Mouse (Mus musculus): ENCODE data around the gene Speg. TPM values are rescaled to one million over a fixed set of nuclear protein-coding genes. Genes with fewer than 3 reads are reported as not detected.

Speg gene
- polyA plus RNA-seq, 1 experiment from 2014 or later, result 20.8 TPM

GRCm38 (mm10) chr1:75447265-75448051 is 72.4 kb downstream of the Speg start:
- Histone ChIP-seq H3K4me3 (ENCODE audit: low read depth, low read length) (no peak overlapping the region), H3K4me1 (ENCODE audit: control insufficient read depth, insufficient read depth, low read length) (peaks cover 86% of the 10 kb centered on the region)

GRCm38 (mm10) chr1:75448052-75448431 is 72.9 kb downstream of the Speg start:
- Histone ChIP-seq H3K27ac (ENCODE audit: low read depth, low read length) (peak overlapping the region; percentile 67; the same call in 1 of the 2 replicates), H3K36me3 (ENCODE audit: control insufficient read depth, insufficient read depth, low read length) (no peaks in the 10 kb centered on the region), H3K9ac (replicated peaks; ENCODE audit: low read depth, low read length) (peak overlapping the region; percentile 28; the same call in 1 of the 2 replicates), H3K4me3 (ENCODE audit: low read depth, low read length) (no peak overlapping the region), H3K9me3 (ENCODE audit: control insufficient read depth, low read length) (no peaks in the 10 kb centered on the region), H3K27me3 (ENCODE audit: control insufficient read depth, insufficient read depth, low read length) (peaks cover 4% of the 10 kb centered on the region), H3K4me2 (ENCODE audit: low read depth, low read length) (peak overlapping the region; percentile 12; the same call in 1 of the 2 replicates), H3K4me1 (ENCODE audit: control insufficient read depth, insufficient read depth, low read length) (peaks cover 80% of the 10 kb centered on the region)
- no peak for ATAC-seq (ENCODE audit: low read depth)
- 2% methylated on average over 7 of the region's 7 CpGs for WGBS

More at GRCm38 (mm10) chr1:75447265-75448051, 72.4 kb downstream of the Speg start:
- Histone ChIP-seq H3K9me3 (ENCODE audit: control insufficient read depth, low read length) (no peaks in the 10 kb centered on the region), H3K36me3 (ENCODE audit: control insufficient read depth, insufficient read depth, low read length) (no peaks in the 10 kb centered on the region), H3K27me3 (ENCODE audit: control insufficient read depth, insufficient read depth, low read length) (peaks cover 4% of the 10 kb centered on the region), H3K27ac (ENCODE audit: low read depth, low read length) (peak overlapping the region; percentile 74; the same call in 1 of the 2 replicates), H3K9ac (replicated peaks; ENCODE audit: low read depth, low read length) (peak overlapping the region; percentile 37; the same call in 1 of the 2 replicates), H3K4me2 (ENCODE audit: low read depth, low read length) (peak overlapping the region; percentile 32; the same call in 1 of the 2 replicates)
- 4% methylated on average over 10 of the region's 10 CpGs for WGBS
- no peak for ATAC-seq (ENCODE audit: low read depth)

GRCm38 (mm10) chr1:75448937-75449336 is 73.8 kb downstream of the Speg start:
- no peak for ATAC-seq (ENCODE audit: low read depth)

GRCm38 (mm10) chr1:75449377-75450135 is 74.5 kb downstream of the Speg start:
- no peaks in the 10 kb centered on the region for H3K9me3 ChIP-seq (ENCODE audit: control insufficient read depth, low read length)
- H3K4me3 ChIP-seq (ENCODE audit: low read depth, low read length), result peak overlapping the region; percentile 31; the same call in 1 of the 2 replicates
- H3K27me3 ChIP-seq (ENCODE audit: control insufficient read depth, insufficient read depth, low read length), result peaks cover 4% of the 10 kb centered on the region
- peaks cover 65% of the 10 kb centered on the region for H3K4me1 ChIP-seq (ENCODE audit: control insufficient read depth, insufficient read depth, low read length)
- H3K36me3 ChIP-seq (ENCODE audit: control insufficient read depth, insufficient read depth, low read length), result no peaks in the 10 kb centered on the region
- 3% methylated on average over 8 of the region's 8 CpGs for WGBS
- H3K27ac ChIP-seq (ENCODE audit: low read depth, low read length), result peak overlapping the region; percentile 57; the same call in 1 of the 2 replicates
- H3K9ac ChIP-seq (replicated peaks; ENCODE audit: low read depth, low read length), result no peak overlapping the region; the same call in 1 of the 2 replicates
- ATAC-seq (ENCODE audit: low read depth), result no peak
- peak overlapping the region; percentile 60 for H3K4me2 ChIP-seq (ENCODE audit: low read depth, low read length)

More at GRCm38 (mm10) chr1:75448937-75449336, 73.8 kb downstream of the Speg start:
- Histone ChIP-seq H3K4me3 (ENCODE audit: low read depth, low read length) (peak overlapping the region; percentile 9), H3K9ac (replicated peaks; ENCODE audit: low read depth, low read length) (peak overlapping the region; percentile 21; the same call in 1 of the 2 replicates), H3K27ac (ENCODE audit: low read depth, low read length) (peak overlapping the region; percentile 57; the same call in 1 of the 2 replicates), H3K9me3 (ENCODE audit: control insufficient read depth, low read length) (no peaks in the 10 kb centered on the region), H3K27me3 (ENCODE audit: control insufficient read depth, insufficient read depth, low read length) (peaks cover 4% of the 10 kb centered on the region), H3K4me2 (ENCODE audit: low read depth, low read length) (peak overlapping the region; percentile 60; the same call in 1 of the 2 replicates), H3K4me1 (ENCODE audit: control insufficient read depth, insufficient read depth, low read length) (peaks cover 71% of the 10 kb centered on the region), H3K36me3 (ENCODE audit: control insufficient read depth, insufficient read depth, low read length) (no peaks in the 10 kb centered on the region)
- 0% methylated on average over 11 of the region's 14 CpGs for WGBS

- peak within 1 kb of the TSS; percentile 57 for H3K27ac ChIP-seq (ENCODE audit: low read depth, low read length)
- H3K9me3 ChIP-seq (ENCODE audit: control insufficient read depth, low read length), result no peaks in the 10 kb centered on the region
- peak within 1 kb of the TSS; percentile 60 for H3K4me2 ChIP-seq (ENCODE audit: low read depth, low read length)
- no peaks in the 10 kb centered on the region for H3K36me3 ChIP-seq (ENCODE audit: control insufficient read depth, insufficient read depth, low read length)
- WGBS, result 2% methylated on average over 31 of the region's 35 CpGs
- peak; percentile 5; the same call in 1 of the 2 replicates for ATAC-seq (ENCODE audit: low read depth)
- peak within 1 kb of the TSS; percentile 64 for H3K9ac ChIP-seq (replicated peaks; ENCODE audit: low read depth, low read length)
- peak within 1 kb of the TSS; percentile 31 for H3K4me3 ChIP-seq (ENCODE audit: low read depth, low read length)
- H3K27me3 ChIP-seq (ENCODE audit: control insufficient read depth, insufficient read depth, low read length), result peaks cover 4% of the 10 kb centered on the region
- H3K4me1 ChIP-seq (ENCODE audit: control insufficient read depth, insufficient read depth, low read length), result peaks cover 56% of the 10 kb centered on the region
Measured at GRCm38 (mm10) chr1:75450314-75451005, 75.4 kb downstream of the Speg start, which contains the start of gene Asic4. Asic4 (plus strand) TSS chr1:75450436.

- ATAC-seq (ENCODE audit: low read depth), result no peak
- H3K4me2 ChIP-seq (ENCODE audit: low read depth, low read length), result peak overlapping the region; percentile 60
- H3K4me3 ChIP-seq (ENCODE audit: low read depth, low read length), result peak overlapping the region; percentile 31
- no peaks in the 10 kb centered on the region for H3K36me3 ChIP-seq (ENCODE audit: control insufficient read depth, insufficient read depth, low read length)
- no peaks in the 10 kb centered on the region for H3K9me3 ChIP-seq (ENCODE audit: control insufficient read depth, low read length)
- peak overlapping the region; percentile 64; the same call in 1 of the 2 replicates for H3K9ac ChIP-seq (replicated peaks; ENCODE audit: low read depth, low read length)
- WGBS, result 45% methylated on average over 5 of the region's 5 CpGs
- H3K4me1 ChIP-seq (ENCODE audit: control insufficient read depth, insufficient read depth, low read length), result peaks cover 44% of the 10 kb centered on the region
- peak overlapping the region; percentile 34; the same call in 1 of the 2 replicates for H3K27ac ChIP-seq (ENCODE audit: low read depth, low read length)
- peaks cover 4% of the 10 kb centered on the region for H3K27me3 ChIP-seq (ENCODE audit: control insufficient read depth, insufficient read depth, low read length)
Measured at GRCm38 (mm10) chr1:75451900-75452299, 76.8 kb downstream of the Speg start.

GRCm38 (mm10) chr1:75455433-75455832 is 80.3 kb downstream of the Speg start:
- Histone ChIP-seq H3K36me3 (ENCODE audit: control insufficient read depth, insufficient read depth, low read length) (no peaks in the 10 kb centered on the region), H3K4me1 (ENCODE audit: control insufficient read depth, insufficient read depth, low read length) (peaks cover 20% of the 10 kb centered on the region), H3K27me3 (ENCODE audit: control insufficient read depth, insufficient read depth, low read length) (peaks cover 4% of the 10 kb centered on the region), H3K9ac (replicated peaks; ENCODE audit: low read depth, low read length) (no peak overlapping the region), H3K9me3 (ENCODE audit: control insufficient read depth, low read length) (no peaks in the 10 kb centered on the region), H3K27ac (ENCODE audit: low read depth, low read length) (no peak overlapping the region), H3K4me2 (ENCODE audit: low read depth, low read length) (no peak overlapping the region), H3K4me3 (ENCODE audit: low read depth, low read length) (no peak overlapping the region)
- no peak for ATAC-seq (ENCODE audit: low read depth)
- 87% methylated on average over 3 of the region's 3 CpGs for WGBS

- H3K9me3 ChIP-seq (ENCODE audit: control insufficient read depth, low read length), result no peaks in the 10 kb centered on the region
- H3K4me1 ChIP-seq (ENCODE audit: control insufficient read depth, insufficient read depth, low read length), result peaks cover 15% of the 10 kb centered on the region
- H3K9ac ChIP-seq (replicated peaks; ENCODE audit: low read depth, low read length), result no peak overlapping the region
- ATAC-seq (ENCODE audit: low read depth), result peak; percentile 61; the same call in 1 of the 2 replicates
- H3K4me3 ChIP-seq (ENCODE audit: low read depth, low read length), result no peak overlapping the region
- no peak overlapping the region for H3K27ac ChIP-seq (ENCODE audit: low read depth, low read length)
- 9% methylated on average over 5 of the region's 5 CpGs for WGBS
- peaks cover under 1% of the 10 kb centered on the region; the same call in 1 of the 2 replicates for H3K27me3 ChIP-seq (ENCODE audit: control insufficient read depth, insufficient read depth, low read length)
- peak overlapping the region; percentile 16; the same call in 1 of the 2 replicates for H3K4me2 ChIP-seq (ENCODE audit: low read depth, low read length)
- H3K36me3 ChIP-seq (ENCODE audit: control insufficient read depth, insufficient read depth, low read length), result no peaks in the 10 kb centered on the region
Measured at GRCm38 (mm10) chr1:75455948-75456347, 80.9 kb downstream of the Speg start.
